Mouse (Mus musculus) cortical plate, adult 2 months (tissue): ENCODE data around the gene Zfp654.

Experiments
- CTCF ChIP-seq: fragments of 200-500 bp; IDR thresholded peaks from 2 replicates; pipeline ENCODE4 v1.5.1; 2011; ENCODE audit warnings: mild to moderate bottlenecking, control low read depth, low read length; ENCODE audit not compliant: insufficient read depth; ENCODE audit errors: extremely low read depth
- POLR2A ChIP-seq: fragments of 200-500 bp; IDR thresholded peaks from 2 replicates; pipeline ENCODE4 v1.6.1; 2011; ENCODE audit warnings: mild to moderate bottlenecking, low read length, control low read depth; ENCODE audit not compliant: insufficient read depth; ENCODE audit errors: extremely low read depth

GRCm38 (mm10) chr16:64737289-64737688 lies 114.2 kb downstream of the Zfp654 start:
- TF ChIP-seq CTCF (no peak), POLR2A (no peak)
